Comparison of ENCODE assay signal across 26 mouse cellular contexts in genomic region chr14:48149351-48149750, GRCm38 (mm10). TPM values are rescaled to one million over a fixed set of nuclear protein-coding genes. Genes with fewer than 3 reads are reported as not detected.
"Had no signal": no experiment of that assay in that cellular context is flagged by ENCODE, and none has a peak within 500 bp of the region (broad histone marks: within the 10 kb centered on the region; RNA-seq: fewer than 3 reads in every experiment).

No protein-coding gene starts in this region.

- DNase-seq: cerebellum, postnatal 10 days; cerebellum, postnatal 14 days; cerebellum, postnatal 25 days; cerebellum, postnatal 36 days; embryo, embryonic 11 days; forebrain, postnatal 0 days; gastrocnemius, adult 2 months; gastrocnemius, postnatal 10 days; gastrocnemius, postnatal 14 days; gastrocnemius, postnatal 25 days; gastrocnemius, postnatal 36 days; heart, adult 11 months; heart, adult 18-20 months; heart, adult 2 months had no signal

- H3K4me1 ChIP-seq: forebrain, embryonic 12.5 days; forebrain, embryonic 13.5 days; forebrain, embryonic 15.5 days had no signal

- H3K4me3 ChIP-seq: embryonic facial prominence, embryonic 10.5 days; embryonic facial prominence, embryonic 12.5 days; embryonic facial prominence, embryonic 13.5 days; embryonic facial prominence, embryonic 15.5 days; erythroblast, embryonic 14.5 days; forebrain, embryonic 10.5 days; forebrain, embryonic 12.5 days; forebrain, embryonic 13.5 days; forebrain, embryonic 15.5 days; gastrocnemius, adult 2 months; heart, adult 2 months; heart, embryonic 10.5 days had no signal

- H3K4me2 ChIP-seq: embryonic facial prominence, embryonic 12.5 days; embryonic facial prominence, embryonic 13.5 days; embryonic facial prominence, embryonic 15.5 days; forebrain, embryonic 12.5 days; forebrain, embryonic 13.5 days; forebrain, embryonic 15.5 days had no signal

- H3K9ac ChIP-seq: embryonic facial prominence, embryonic 12.5 days; embryonic facial prominence, embryonic 13.5 days; embryonic facial prominence, embryonic 15.5 days; forebrain, embryonic 12.5 days; forebrain, embryonic 13.5 days; forebrain, embryonic 15.5 days; forebrain, postnatal 0 days had no signal

- H3K36me3 ChIP-seq: embryonic facial prominence, embryonic 10.5 days; embryonic facial prominence, embryonic 12.5 days; embryonic facial prominence, embryonic 13.5 days; embryonic facial prominence, embryonic 15.5 days; forebrain, embryonic 10.5 days; forebrain, embryonic 12.5 days; forebrain, embryonic 15.5 days; heart, embryonic 10.5 days had no signal

- H3K9me3 ChIP-seq: embryonic facial prominence, embryonic 10.5 days; embryonic facial prominence, embryonic 12.5 days; embryonic facial prominence, embryonic 13.5 days; embryonic facial prominence, embryonic 15.5 days; forebrain, embryonic 10.5 days; forebrain, embryonic 12.5 days; forebrain, embryonic 13.5 days; forebrain, embryonic 15.5 days; heart, embryonic 10.5 days had no signal

- H3K27ac ChIP-seq: embryonic facial prominence, embryonic 10.5 days; embryonic facial prominence, embryonic 12.5 days; embryonic facial prominence, embryonic 13.5 days; embryonic facial prominence, embryonic 15.5 days; forebrain, embryonic 10.5 days; forebrain, embryonic 12.5 days; forebrain, embryonic 13.5 days; forebrain, embryonic 15.5 days; gastrocnemius, adult 2 months; heart, adult 2 months; heart, embryonic 10.5 days had no signal

- ATAC-seq: forebrain, embryonic 13.5 days; forebrain, embryonic 14.5 days; forebrain, embryonic 15.5 days; forebrain, embryonic 16.5 days; forebrain, postnatal 0 days had no signal

- H3K27me3 ChIP-seq: embryonic facial prominence, embryonic 12.5 days; embryonic facial prominence, embryonic 13.5 days; embryonic facial prominence, embryonic 15.5 days; forebrain, embryonic 12.5 days; forebrain, embryonic 13.5 days; forebrain, embryonic 15.5 days had no signal

RNA-seq across cellular contexts. Expression of gene Peli2, which starts 28.7 kb away (rescaled TPM):
- polyA plus RNA-seq: erythroblast, embryonic 14.5 days had no signal
